In genomic region chr14:50997088-50997487, GRCm38 (mm10) we compare ENCODE assay signal across 18 mouse cellular contexts. TPM values are rescaled to one million over a fixed set of nuclear protein-coding genes. Genes with fewer than 3 reads are reported as not detected.
DNase-seq lines count a peak whose midpoint lies in the region; ATAC-seq and TF ChIP-seq lines count a peak whose summit lies in the region.
"Had no signal": no experiment of that assay in that cellular context is flagged by ENCODE, and none has a peak within 500 bp of the region (broad histone marks: within the 10 kb centered on the region; RNA-seq: fewer than 3 reads in every experiment).

No protein-coding gene starts in this region.

- no peak overlapping the region for H3K9ac ChIP-seq in heart, embryonic 15.5 days
- no peak overlapping the region for H3K9ac ChIP-seq in liver, postnatal 0 days (replicated peaks)
- H3K9ac ChIP-seq: liver, embryonic 15.5 days; midbrain, embryonic 15.5 days; neural tube, embryonic 13.5 days had no signal

- H3K4me2 ChIP-seq in heart, embryonic 15.5 days, result no peak overlapping the region
- no peak overlapping the region for H3K4me2 ChIP-seq in liver, postnatal 0 days (ENCODE audit: low read depth, low read length)
- H3K4me2 ChIP-seq: liver, embryonic 15.5 days; midbrain, embryonic 15.5 days; neural tube, embryonic 13.5 days had no signal

- peaks cover 3% of the 10 kb centered on the region; the same call in 1 of the 2 replicates for H3K4me1 ChIP-seq in heart, embryonic 15.5 days (replicated peaks)
- peaks cover 14% of the 10 kb centered on the region for H3K4me1 ChIP-seq in liver, postnatal 0 days (ENCODE audit: insufficient read depth)
- H3K4me1 ChIP-seq: liver, embryonic 15.5 days; midbrain, embryonic 15.5 days; neural tube, embryonic 13.5 days had no signal

- no peak for ATAC-seq in heart, embryonic 15.5 days (replicated peaks; ENCODE audit: insufficient number of reproducible peaks, insufficient read depth, low FRiP score, low read depth)
- ATAC-seq in liver, postnatal 0 days, result no peak
- peak; percentile 19 for ATAC-seq in activated CD4-positive, CD25-positive, alpha-beta regulatory T cell, adult 4 months
- ATAC-seq: midbrain, embryonic 15.5 days had no signal

- peak overlapping the region; percentile 55; the same call in 1 of the 2 replicates for H3K27ac ChIP-seq in heart, embryonic 15.5 days
- H3K27ac ChIP-seq in liver, postnatal 0 days (ENCODE audit: low read depth), result peak overlapping the region; percentile 50
- H3K27ac ChIP-seq: liver, embryonic 15.5 days; midbrain, embryonic 15.5 days; neural tube, embryonic 13.5 days had no signal

- H3K36me3 ChIP-seq in heart, embryonic 15.5 days, result no peaks in the 10 kb centered on the region
- no peaks in the 10 kb centered on the region for H3K36me3 ChIP-seq in liver, postnatal 0 days (replicated peaks; ENCODE audit: insufficient read depth, low read length)
- H3K36me3 ChIP-seq: liver, embryonic 15.5 days; midbrain, embryonic 15.5 days; neural tube, embryonic 13.5 days had no signal

- no peaks in the 10 kb centered on the region for H3K27me3 ChIP-seq in heart, embryonic 15.5 days
- H3K27me3 ChIP-seq in liver, postnatal 0 days (ENCODE audit: insufficient read depth, low read length), result no peaks in the 10 kb centered on the region
- H3K27me3 ChIP-seq: liver, embryonic 15.5 days; midbrain, embryonic 15.5 days; neural tube, embryonic 13.5 days had no signal

- TF ChIP-seq CTCF in liver, postnatal 0 days (IDR thresholded peaks at IDR 0.05; ENCODE audit: low read depth), result no peak

- no peak for TF ChIP-seq EP300 in liver, postnatal 0 days (IDR thresholded peaks at IDR 0.05; ENCODE audit: low read depth)

- WGBS in heart, embryonic 15.5 days, result 51% methylated on average over 3 of the region's 3 CpGs
- 30% methylated on average over 3 of the region's 3 CpGs for whole genome bisulfite sequencing in liver, postnatal 0 days (ENCODE audit: insufficient replicate concordance)

- no peak overlapping the region for H3K4me3 ChIP-seq in heart, embryonic 15.5 days
- no peak overlapping the region for H3K4me3 ChIP-seq in liver, postnatal 0 days (ENCODE audit: low read depth, low read length)
- H3K4me3 ChIP-seq: liver, embryonic 15.5 days; midbrain, embryonic 15.5 days; neural tube, embryonic 13.5 days had no signal

- intact Hi-C loops in heart, postnatal 14 days (cut with DNase I), result no loop called here

- H3K9me3 ChIP-seq in heart, embryonic 15.5 days (replicated peaks), result no peaks in the 10 kb centered on the region
- H3K9me3 ChIP-seq in liver, postnatal 0 days (ENCODE audit: low read length), result no peaks in the 10 kb centered on the region
- H3K9me3 ChIP-seq: liver, embryonic 15.5 days; midbrain, embryonic 15.5 days; neural tube, embryonic 13.5 days had no signal

- no peak for DNase-seq in heart, postnatal 14 days
- no peak for DNase-seq in liver, postnatal 0 days
- no peak for DNase-seq in liver
- peak; percentile 27 for DNase-seq in lung, postnatal 36 days
- no peak for DNase-seq in adrenal gland, postnatal 4 days (ENCODE audit: low spot score in 2 of 2)
- no peak for DNase-seq in thymus, postnatal 36 days
- DNase-seq: cerebellum, adult 9-10 months; kidney, postnatal 25 days; thymus, postnatal 14 days had no signal

RNA-seq across cellular contexts. Expression of gene Rnase10, which starts 10.5 kb away (rescaled TPM):
- 0.36 and 0.42 TPM in 2 replicates for polyA plus RNA-seq in heart, embryonic 15.5 days (2015; fragmentation: Nextera tagmentation; extraction: Ambion mirVana)
- total RNA-seq in heart, postnatal 14 days (2021), result under 1 TPM in 1 of 2 experiments, not detected in 1; 0.22 TPM
- not detected in 2 replicates for polyA plus RNA-seq in liver, postnatal 0 days (2015; fragmentation: Nextera tagmentation; extraction: Ambion mirVana)
- not detected for polyA plus RNA-seq in activated CD4-positive, CD25-positive, alpha-beta regulatory T cell, adult 4 months (2017; shearing (Covaris generic))
- total RNA-seq in adrenal gland, postnatal 4 days (2021), result under 1 TPM in 1 of 2 experiments, not detected in 1; 0.25 TPM
- polyA plus RNA-seq: midbrain, embryonic 15.5 days; neural tube, embryonic 13.5 days had no signal

RNA-seq across cellular contexts. Expression of gene Pnp2, which starts 41.3 kb away (rescaled TPM):
- 0.18 and 0.41 TPM in 2 replicates for polyA plus RNA-seq in heart, embryonic 15.5 days (2015; fragmentation: Nextera tagmentation; extraction: Ambion mirVana)
- 1 to 10 TPM in 1 of 2 experiments, under 1 TPM in 1; 0.39 to 1.2 TPM for total RNA-seq in heart, postnatal 14 days (2021)
- 7.1 and 7.3 TPM in 2 replicates for polyA plus RNA-seq in liver, postnatal 0 days (2015; fragmentation: Nextera tagmentation; extraction: Ambion mirVana)
- under 1 TPM; 0.60 to 0.85 TPM for polyA plus RNA-seq in activated CD4-positive, CD25-positive, alpha-beta regulatory T cell, adult 4 months (2017; shearing (Covaris generic))
- 1 to 10 TPM; 1.4 to 2.5 TPM for total RNA-seq in adrenal gland, postnatal 4 days (2021)
- polyA plus RNA-seq: neural tube, embryonic 13.5 days had no signal

RNA-seq across cellular contexts. Expression of gene Rnase9, which starts 44.6 kb away (rescaled TPM):
- not detected in 2 replicates for polyA plus RNA-seq in heart, embryonic 15.5 days (2015; fragmentation: Nextera tagmentation; extraction: Ambion mirVana)
- not detected for total RNA-seq in heart, postnatal 14 days (2021)
- polyA plus RNA-seq in liver, postnatal 0 days (2015; fragmentation: Nextera tagmentation; extraction: Ambion mirVana), result not detected in 2 replicates
- polyA plus RNA-seq in activated CD4-positive, CD25-positive, alpha-beta regulatory T cell, adult 4 months (2017; shearing (Covaris generic)), result not detected
- total RNA-seq in adrenal gland, postnatal 4 days (2021), result not detected
- total RNA-seq: heart, adult 18-20 months; left cerebral cortex, postnatal 14 days had no signal
- polyA plus RNA-seq: embryonic facial prominence, embryonic 11.5 days; frontal cortex, adult 2 months; liver, embryonic 15.5 days; midbrain, embryonic 15.5 days; neural tube, embryonic 13.5 days had no signal

RNA-seq across cellular contexts. Expression of gene Gm49342, which starts 52.8 kb away (rescaled TPM):
- polyA plus RNA-seq in heart, embryonic 15.5 days (2015; fragmentation: Nextera tagmentation; extraction: Ambion mirVana), result not detected in 2 replicates
- total RNA-seq in heart, postnatal 14 days (2021), result 10 to 100 TPM; 11.1 to 13.0 TPM
- polyA plus RNA-seq in liver, postnatal 0 days (2015; fragmentation: Nextera tagmentation; extraction: Ambion mirVana), result not detected in 2 replicates
- polyA plus RNA-seq in activated CD4-positive, CD25-positive, alpha-beta regulatory T cell, adult 4 months (2017; shearing (Covaris generic)), result 1 to 10 TPM in 1 of 2 experiments, not detected in 1; 9.9 TPM
- total RNA-seq in adrenal gland, postnatal 4 days (2021), result 10 to 100 TPM; 28.1 to 33.3 TPM
- polyA plus RNA-seq: embryonic facial prominence, embryonic 11.5 days; liver, embryonic 15.5 days; midbrain, embryonic 15.5 days; neural tube, embryonic 13.5 days had no signal

RNA-seq across cellular contexts. Expression of gene Rnase11, which starts 52.9 kb away (rescaled TPM):
- not detected in 2 replicates for polyA plus RNA-seq in heart, embryonic 15.5 days (2015; fragmentation: Nextera tagmentation; extraction: Ambion mirVana)
- not detected for total RNA-seq in heart, postnatal 14 days (2021)
- polyA plus RNA-seq in liver, postnatal 0 days (2015; fragmentation: Nextera tagmentation; extraction: Ambion mirVana), result not detected in 2 replicates
- not detected for polyA plus RNA-seq in activated CD4-positive, CD25-positive, alpha-beta regulatory T cell, adult 4 months (2017; shearing (Covaris generic))
- total RNA-seq in adrenal gland, postnatal 4 days (2021), result not detected
- total RNA-seq: heart, adult 18-20 months; left cerebral cortex, postnatal 14 days had no signal
- polyA plus RNA-seq: embryonic facial prominence, embryonic 11.5 days; frontal cortex, adult 2 months; liver, embryonic 15.5 days; midbrain, embryonic 15.5 days; neural tube, embryonic 13.5 days had no signal
